Mouse (Mus musculus) embryonic facial prominence, embryonic 15.5 days (tissue): ENCODE measurements around the gene Slc22a14. TPM values are rescaled to one million over a fixed set of nuclear protein-coding genes. Genes with fewer than 3 reads are reported as not detected.
"Not testable (repeated sequence)": the region's sequence is repeated elsewhere in the genome, so short reads cannot be mapped to it uniquely, and the experiment has no call there.

Experiments
- ATAC-seq: fragments of 200-750 bp; cut with Nextera tagmentation; 2 replicates; pipeline ENCODE4 v1.8.0; 2017; ENCODE audit warnings: low read depth, moderate TSS enrichment; ENCODE audit not compliant: insufficient number of reproducible peaks, low FRiP score, low TSS enrichment
- H3K27ac ChIP-seq: fragments of 300-500 bp; sonication (generic); replicated peaks from 2 replicates; pipeline ENCODE4 v1.5.1; 2015; ENCODE audit warnings: mild to moderate bottlenecking, inconsistent platforms
- H3K27me3 ChIP-seq: fragments of 300-500 bp; sonication (generic); 2 replicates; pipeline ENCODE4 v1.6.1; 2015; ENCODE audit warnings: inconsistent platforms
- H3K36me3 ChIP-seq: fragments of 300-500 bp; sonication (generic); 2 replicates; pipeline ENCODE4 v1.6.1; 2015; ENCODE audit warnings: mild to moderate bottlenecking, inconsistent platforms
- H3K4me1 ChIP-seq: fragments of 300-500 bp; sonication (generic); 2 replicates; pipeline ENCODE4 v1.6.1; 2015; ENCODE audit warnings: inconsistent platforms
- H3K4me2 ChIP-seq: fragments of 300-500 bp; sonication (generic); replicated peaks from 2 replicates; pipeline ENCODE4 v1.6.1; 2015; ENCODE audit warnings: mild to moderate bottlenecking, inconsistent platforms
- H3K4me3 ChIP-seq: fragments of 300-500 bp; sonication (generic); replicated peaks from 2 replicates; pipeline ENCODE4 v1.5.1; 2015; ENCODE audit warnings: mild to moderate bottlenecking, inconsistent platforms
- H3K9ac ChIP-seq: fragments of 300-500 bp; sonication (generic); 2 replicates; pipeline ENCODE4 v1.6.1; 2015; ENCODE audit warnings: inconsistent platforms
- H3K9me3 ChIP-seq: fragments of 300-500 bp; sonication (generic); replicated peaks from 2 replicates; pipeline ENCODE4 v1.6.1; 2016; ENCODE audit warnings: inconsistent platforms
- WGBS: fragments of 180-500 bp; shearing (Covaris S2); methylation state at CpG from one replicate; pipeline ENCODE4 v1.1.7; 2015; 5-methylcytosine and 5-hydroxymethylcytosine counted together
- polyA plus RNA-seq: library from polyadenylated mRNA; unstranded; fragments of >200 nt; fragmentation: Nextera tagmentation; extraction: Ambion mirVana; gene quantifications from 2 replicates; pipeline ENCODE4 v1.2.1, GENCODE M21; 2015

Slc22a14 gene
- polyA plus RNA-seq, 1 experiment from 2014 or later, result 0.08 TPM

DNA sequence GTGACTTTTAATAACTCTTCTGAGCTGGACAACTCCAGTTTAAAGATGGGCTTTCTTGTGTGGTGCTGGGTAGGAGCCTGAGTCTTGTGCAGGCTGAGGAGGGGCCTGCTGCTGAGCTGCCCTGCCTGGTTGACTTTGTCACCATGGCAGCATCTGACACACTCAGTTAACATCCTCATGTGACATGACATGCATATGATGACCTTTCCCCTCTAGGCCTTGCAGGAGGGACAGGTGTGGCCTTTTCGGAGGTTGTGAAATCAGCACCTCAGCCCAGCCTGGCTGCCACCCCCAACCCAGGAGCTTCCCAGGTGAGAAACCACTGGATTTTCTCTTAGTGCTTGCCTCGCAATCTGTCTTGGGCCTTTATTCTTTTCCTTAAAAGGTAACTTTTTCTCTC lies 24.9 kb upstream of the Slc22a14 start:
- Histone ChIP-seq H3K27ac (no peak overlapping the region), H3K9ac (no peak overlapping the region), H3K4me2 (no peak overlapping the region), H3K27me3 (no peaks in the 10 kb centered on the region), H3K36me3 (peaks cover under 1% of the 10 kb centered on the region; the same call in 1 of the 2 replicates), H3K9me3 (no peaks in the 10 kb centered on the region), H3K4me1 (no peaks in the 10 kb centered on the region), H3K4me3 (no peak overlapping the region)
- 92% methylated on average over 2 of the region's 2 CpGs for WGBS
- ATAC-seq, result no peak

DNA sequence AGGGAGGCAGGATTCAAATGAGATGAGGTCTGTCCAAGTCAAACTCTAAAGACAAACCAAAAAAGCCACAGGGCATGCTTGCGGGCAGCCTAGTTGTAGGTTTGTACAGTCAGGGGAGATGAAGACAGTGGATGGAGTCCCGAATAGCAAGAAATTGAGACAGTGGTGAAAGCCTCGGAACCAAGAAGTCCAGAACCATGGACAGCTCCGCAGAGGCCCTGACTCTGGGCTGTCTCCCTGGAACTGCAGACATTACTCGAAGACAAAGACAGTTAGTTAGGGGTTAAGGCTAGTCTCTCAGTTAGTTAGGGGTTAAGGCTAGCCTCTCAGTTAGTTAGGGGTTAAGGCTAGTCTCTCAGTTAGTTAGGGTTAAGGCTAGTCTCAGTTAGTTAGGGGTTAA lies 23.6 kb upstream of the Slc22a14 start:
- peaks cover 4% of the 10 kb centered on the region; the same call in 1 of the 2 replicates for H3K36me3 ChIP-seq
- 37% methylated on average over 5 of the region's 5 CpGs for WGBS
- ATAC-seq, result no peak

DNA sequence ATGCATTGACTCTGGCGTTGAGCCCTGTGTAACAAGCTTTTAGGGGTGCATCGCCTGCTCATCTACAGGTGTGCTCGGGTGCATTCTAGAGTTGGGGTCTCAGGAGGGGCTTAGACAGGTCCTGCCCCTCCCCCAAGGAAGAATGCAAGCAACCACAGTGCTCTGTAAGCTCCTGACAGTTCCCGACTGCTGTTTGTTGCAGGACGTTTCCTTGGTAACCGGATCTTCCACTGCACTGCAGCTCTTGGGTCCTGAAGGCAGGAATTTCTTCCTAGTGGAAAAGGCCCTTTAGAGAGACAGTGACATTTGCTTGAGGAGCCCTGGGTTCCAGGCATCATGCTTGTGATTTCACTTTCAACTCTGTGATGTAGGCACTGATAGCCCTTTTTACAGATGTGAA lies 17.2 kb upstream of the Slc22a14 start:
- Histone ChIP-seq H3K27ac (no peak overlapping the region), H3K4me3 (no peak overlapping the region), H3K4me2 (no peak overlapping the region), H3K27me3 (no peaks in the 10 kb centered on the region), H3K9me3 (no peaks in the 10 kb centered on the region), H3K36me3 (peaks cover 4% of the 10 kb centered on the region; the same call in 1 of the 2 replicates), H3K4me1 (no peaks in the 10 kb centered on the region), H3K9ac (no peak overlapping the region)
- no peak for ATAC-seq
- 57% methylated on average over 6 of the region's 6 CpGs for WGBS

More for the DNA sequence above, 23.6 kb upstream of the Slc22a14 start:
- H3K4me1 ChIP-seq, result no peaks in the 10 kb centered on the region
- H3K9ac ChIP-seq, result no peak overlapping the region
- H3K27ac ChIP-seq, result no peak overlapping the region
- no peak overlapping the region for H3K4me2 ChIP-seq
- no peaks in the 10 kb centered on the region for H3K27me3 ChIP-seq
- no peak overlapping the region for H3K4me3 ChIP-seq
- H3K9me3 ChIP-seq, result no peaks in the 10 kb centered on the region

DNA sequence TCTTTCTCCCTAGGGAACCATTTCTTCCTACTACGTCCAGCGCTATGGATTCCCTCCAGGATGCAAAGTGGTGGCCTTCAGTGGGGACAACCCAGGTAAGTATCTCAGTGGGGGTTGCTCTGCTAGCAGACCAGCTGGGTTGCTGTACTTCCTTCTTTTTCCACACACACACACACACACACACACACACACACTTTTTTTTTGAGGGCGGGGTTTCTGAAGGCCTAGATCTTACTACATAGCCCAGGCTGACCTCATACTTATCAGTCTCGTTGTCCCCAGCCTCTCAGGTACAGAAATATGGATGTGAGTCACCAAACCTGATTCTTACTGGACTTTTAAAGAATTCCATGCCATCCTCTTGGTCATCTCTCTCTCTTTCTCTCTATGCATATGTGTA lies 12.9 kb upstream of the Slc22a14 start:
- no peak overlapping the region for H3K27ac ChIP-seq
- H3K4me3 ChIP-seq, result no peak overlapping the region
- no peaks in the 10 kb centered on the region for H3K9me3 ChIP-seq
- 87% methylated on average over 4 of the region's 4 CpGs for WGBS
- ATAC-seq, result no peak
- H3K36me3 ChIP-seq, result no peaks in the 10 kb centered on the region; the same call in 1 of the 2 replicates
- no peaks in the 10 kb centered on the region for H3K27me3 ChIP-seq
- H3K4me1 ChIP-seq, result no peaks in the 10 kb centered on the region
- H3K9ac ChIP-seq, result no peak overlapping the region
- no peak overlapping the region for H3K4me2 ChIP-seq

DNA sequence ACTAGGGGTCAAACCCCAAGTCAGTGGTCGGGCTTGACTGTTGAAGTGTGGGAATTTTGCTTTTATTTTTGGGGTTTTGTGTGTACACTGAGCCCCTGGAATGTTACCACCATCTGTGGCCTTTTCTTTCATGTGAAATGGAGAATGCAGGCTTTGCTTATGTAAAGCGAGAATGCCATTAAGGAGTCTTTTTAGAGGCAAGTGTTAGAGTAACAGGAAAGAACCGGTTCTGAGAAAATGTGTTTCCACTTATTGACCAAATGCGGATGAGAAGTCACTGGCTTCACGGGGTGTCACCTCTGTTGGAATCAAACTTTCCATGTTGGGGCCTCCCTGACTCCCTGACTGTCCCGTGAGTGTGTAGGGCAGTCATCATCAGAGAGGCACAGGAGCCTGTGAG lies 10.2 kb upstream of the Slc22a14 start:
- no peak overlapping the region for H3K27ac ChIP-seq
- WGBS, result 31% methylated on average over 6 of the region's 6 CpGs
- H3K27me3 ChIP-seq, result no peaks in the 10 kb centered on the region
- H3K4me1 ChIP-seq, result no peaks in the 10 kb centered on the region
- no peak overlapping the region for H3K4me3 ChIP-seq
- no peaks in the 10 kb centered on the region; the same call in 1 of the 2 replicates for H3K36me3 ChIP-seq
- no peak overlapping the region for H3K9ac ChIP-seq
- no peaks in the 10 kb centered on the region for H3K9me3 ChIP-seq
- H3K4me2 ChIP-seq, result no peak overlapping the region
- ATAC-seq, result no peak

DNA sequence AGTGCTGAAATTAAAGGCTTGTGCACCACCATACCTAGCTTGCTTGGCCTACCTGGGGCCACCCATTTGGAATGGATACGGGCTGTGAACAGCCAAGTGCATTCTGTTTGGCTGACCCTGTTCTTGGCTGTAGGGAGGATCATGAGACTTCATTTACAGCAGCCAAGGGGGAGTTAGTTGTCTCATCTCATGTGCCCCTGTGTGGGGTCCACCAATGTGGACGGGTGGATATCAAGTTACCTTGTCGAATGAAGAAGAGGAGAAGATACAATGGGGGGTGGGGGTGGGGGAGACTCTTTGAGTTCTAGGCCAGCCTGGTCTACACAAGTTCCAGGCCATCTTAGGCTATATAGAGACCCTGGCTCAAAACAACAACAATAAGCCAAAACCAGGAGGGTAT lies 9.7 kb upstream of the Slc22a14 start:
- no peak overlapping the region for H3K27ac ChIP-seq
- H3K4me1 ChIP-seq, result no peaks in the 10 kb centered on the region
- WGBS, result 59% methylated on average over 3 of the region's 3 CpGs
- no peaks in the 10 kb centered on the region; the same call in 1 of the 2 replicates for H3K36me3 ChIP-seq
- no peaks in the 10 kb centered on the region for H3K27me3 ChIP-seq
- H3K4me3 ChIP-seq, result no peak overlapping the region
- ATAC-seq, result no peak
- no peaks in the 10 kb centered on the region for H3K9me3 ChIP-seq
- H3K4me2 ChIP-seq, result no peak overlapping the region
- no peak overlapping the region for H3K9ac ChIP-seq

DNA sequence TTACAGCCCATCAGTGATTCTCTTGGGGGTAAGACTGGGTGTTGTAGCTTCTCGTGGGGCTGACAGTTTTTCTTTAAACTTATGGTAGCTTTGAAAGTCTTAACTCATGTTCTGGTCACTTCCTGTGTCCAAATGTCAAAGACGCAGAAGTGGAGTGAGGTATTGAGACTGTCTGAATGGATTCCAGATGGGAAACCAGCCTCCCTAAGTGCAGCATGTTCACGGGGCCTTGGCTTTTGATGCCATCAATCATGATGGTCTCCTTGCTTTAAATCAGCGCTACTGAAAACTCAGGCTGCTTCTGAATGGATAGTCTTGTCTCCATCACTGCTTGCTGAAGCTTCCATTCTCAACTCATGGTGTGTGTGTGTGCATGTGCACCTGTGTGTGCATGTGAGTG lies 5.9 kb upstream of the Slc22a14 start:
- Histone ChIP-seq H3K4me2 (no peak overlapping the region), H3K9ac (no peak overlapping the region), H3K4me3 (no peak overlapping the region), H3K27ac (no peak overlapping the region), H3K4me1 (no peaks in the 10 kb centered on the region), H3K9me3 (no peaks in the 10 kb centered on the region), H3K27me3 (no peaks in the 10 kb centered on the region), H3K36me3 (no peaks in the 10 kb centered on the region)
- no peak for ATAC-seq
- 39% methylated on average over 4 of the region's 4 CpGs for WGBS

DNA sequence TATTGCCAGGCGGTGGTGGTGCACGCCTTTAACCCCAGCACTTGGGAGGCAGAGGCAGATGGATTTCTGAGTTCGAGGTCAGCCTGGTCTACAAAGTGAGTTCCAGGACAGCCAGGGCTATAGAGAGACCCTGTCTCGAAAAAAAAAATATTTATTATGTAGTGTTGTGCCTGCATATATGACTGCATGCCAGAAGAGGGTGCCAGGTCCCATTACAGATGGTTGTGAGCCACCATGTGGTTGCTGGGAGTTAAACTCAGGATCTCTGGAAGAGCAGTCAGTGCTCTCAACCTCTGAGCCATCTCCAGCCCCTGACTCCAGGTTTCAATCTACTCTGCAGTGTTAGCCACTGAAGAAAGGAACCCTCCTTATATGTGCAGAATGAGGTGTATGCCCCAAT lies 5.4 kb upstream of the Slc22a14 start:
- H3K36me3 ChIP-seq, result not testable (repeated sequence)
- WGBS, result 69% methylated on average over 4 of the region's 4 CpGs

DNA sequence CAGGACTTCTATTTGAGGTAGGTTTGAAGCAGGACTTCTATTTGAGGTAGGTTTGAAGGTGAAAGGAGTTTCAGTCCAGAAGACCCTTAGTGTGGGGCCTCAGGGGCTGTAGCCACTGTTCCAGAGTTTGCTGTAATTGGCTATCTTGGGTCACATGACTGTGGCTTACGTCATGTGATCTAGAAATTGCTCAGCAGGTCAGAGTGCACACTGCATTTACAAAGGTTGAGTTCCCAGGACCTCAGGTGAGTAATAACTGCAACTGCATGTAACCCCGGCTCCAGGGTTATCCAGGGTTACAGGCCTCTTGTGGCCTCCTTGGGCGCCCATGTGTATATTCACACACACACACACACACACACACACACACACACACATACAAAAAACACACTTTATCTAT lies 3.0 kb upstream of the Slc22a14 start:
- Histone ChIP-seq H3K9me3 (no peaks in the 10 kb centered on the region), H3K4me3 (no peak overlapping the region), H3K27ac (no peak overlapping the region), H3K27me3 (no peaks in the 10 kb centered on the region), H3K4me1 (no peaks in the 10 kb centered on the region), H3K36me3 (no peaks in the 10 kb centered on the region), H3K4me2 (no peak overlapping the region), H3K9ac (no peak overlapping the region)
- WGBS, result 91% methylated on average over 3 of the region's 3 CpGs
- no peak for ATAC-seq

More for the DNA sequence above, 5.4 kb upstream of the Slc22a14 start:
- not testable (repeated sequence) for ATAC-seq, H3K4me2 ChIP-seq, H3K27me3 ChIP-seq, H3K4me1 ChIP-seq, H3K4me3 ChIP-seq, H3K9ac ChIP-seq, H3K27ac ChIP-seq, H3K9me3 ChIP-seq

DNA sequence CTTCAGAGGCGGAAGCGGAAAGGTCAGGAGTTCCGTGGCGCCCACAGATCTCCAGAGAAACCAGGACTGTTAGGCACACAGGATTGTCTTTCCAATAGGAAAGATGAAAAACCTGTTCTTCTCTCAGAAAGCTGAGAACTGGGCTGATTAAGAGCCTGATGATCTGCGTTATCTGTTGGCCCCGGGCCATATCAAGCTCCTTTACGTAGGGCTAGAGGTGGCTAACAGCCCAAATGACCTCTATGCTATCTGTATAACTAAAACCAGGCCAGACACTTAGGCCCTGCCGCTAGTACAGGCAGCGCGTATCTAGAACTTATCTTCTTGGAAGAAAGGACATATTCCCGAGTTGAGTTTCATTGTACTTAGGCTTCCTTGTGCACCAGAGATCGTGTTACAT lies 2.1 kb downstream of the Slc22a14 start:
- Histone ChIP-seq H3K27me3 (no peaks in the 10 kb centered on the region), H3K9ac (no peak overlapping the region), H3K4me2 (no peak overlapping the region), H3K9me3 (no peaks in the 10 kb centered on the region), H3K4me1 (peaks cover 6% of the 10 kb centered on the region; the same call in 1 of the 2 replicates), H3K36me3 (no peaks in the 10 kb centered on the region), H3K27ac (no peak overlapping the region), H3K4me3 (no peak overlapping the region)
- no peak; the same call in 1 of the 2 replicates for ATAC-seq
- 59% methylated on average over 12 of the region's 12 CpGs for WGBS

DNA sequence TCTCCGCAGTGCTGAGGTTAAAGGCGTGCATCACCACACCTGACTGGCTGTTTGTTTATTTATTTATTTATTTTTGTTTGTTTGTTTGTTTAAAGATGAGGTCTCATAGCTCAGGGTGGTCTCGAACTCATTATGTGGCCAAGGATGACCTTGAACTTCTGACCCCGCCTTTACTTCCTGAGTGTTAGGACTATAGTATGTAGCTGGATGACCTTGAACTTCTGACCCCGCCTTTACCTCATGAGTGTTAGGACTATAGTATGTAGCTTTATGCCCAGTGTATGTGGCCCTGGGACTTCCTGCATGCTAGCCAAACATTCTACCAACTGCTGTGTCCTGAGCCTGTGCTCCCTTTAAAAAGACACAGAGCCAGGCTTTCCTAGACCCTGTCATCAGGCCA lies 3.9 kb downstream of the Slc22a14 start:
- WGBS, result 89% methylated on average over 5 of the region's 5 CpGs

DNA sequence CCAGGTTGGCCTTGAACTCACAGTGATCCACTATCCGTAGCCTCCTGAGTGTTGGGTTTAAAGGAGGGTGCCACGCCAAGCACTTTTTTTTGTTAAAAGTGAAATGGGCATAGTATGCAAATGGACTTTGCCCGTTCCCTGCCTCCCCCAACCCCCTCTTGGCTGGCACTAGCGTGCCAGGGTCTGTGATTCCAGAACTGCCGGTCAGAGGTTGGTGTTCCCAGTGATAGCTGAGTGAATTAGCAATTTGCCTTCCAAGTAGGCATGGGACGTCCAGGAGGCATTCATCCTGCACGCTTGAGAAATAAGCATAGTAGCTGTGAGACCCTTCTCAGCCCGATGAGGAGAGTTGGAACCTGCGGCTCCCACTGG lies 7.3 kb downstream of the Slc22a14 start:
- H3K27ac ChIP-seq, result no peak overlapping the region
- peak overlapping the region; percentile 92 for H3K4me2 ChIP-seq
- no peaks in the 10 kb centered on the region for H3K36me3 ChIP-seq
- no peaks in the 10 kb centered on the region for H3K9me3 ChIP-seq
- 46% methylated on average over 9 of the region's 9 CpGs for WGBS
- peak overlapping the region; percentile 73 for H3K4me3 ChIP-seq
- H3K27me3 ChIP-seq, result no peaks in the 10 kb centered on the region
- H3K9ac ChIP-seq, result peak overlapping the region; percentile 62; the same call in 1 of the 2 replicates
- no peak for ATAC-seq
- peaks cover 8% of the 10 kb centered on the region; the same call in 1 of the 2 replicates for H3K4me1 ChIP-seq

More for the DNA sequence above, 3.9 kb downstream of the Slc22a14 start:
- no peak for ATAC-seq
- H3K4me2 ChIP-seq, result no peak overlapping the region
- no peak overlapping the region for H3K9ac ChIP-seq
- H3K9me3 ChIP-seq, result no peaks in the 10 kb centered on the region
- no peak overlapping the region for H3K4me3 ChIP-seq
- H3K4me1 ChIP-seq, result peaks cover 10% of the 10 kb centered on the region; the same call in 1 of the 2 replicates
- no peaks in the 10 kb centered on the region for H3K27me3 ChIP-seq
- no peaks in the 10 kb centered on the region for H3K36me3 ChIP-seq
- no peak overlapping the region for H3K27ac ChIP-seq
